In the genomic region with DNA sequence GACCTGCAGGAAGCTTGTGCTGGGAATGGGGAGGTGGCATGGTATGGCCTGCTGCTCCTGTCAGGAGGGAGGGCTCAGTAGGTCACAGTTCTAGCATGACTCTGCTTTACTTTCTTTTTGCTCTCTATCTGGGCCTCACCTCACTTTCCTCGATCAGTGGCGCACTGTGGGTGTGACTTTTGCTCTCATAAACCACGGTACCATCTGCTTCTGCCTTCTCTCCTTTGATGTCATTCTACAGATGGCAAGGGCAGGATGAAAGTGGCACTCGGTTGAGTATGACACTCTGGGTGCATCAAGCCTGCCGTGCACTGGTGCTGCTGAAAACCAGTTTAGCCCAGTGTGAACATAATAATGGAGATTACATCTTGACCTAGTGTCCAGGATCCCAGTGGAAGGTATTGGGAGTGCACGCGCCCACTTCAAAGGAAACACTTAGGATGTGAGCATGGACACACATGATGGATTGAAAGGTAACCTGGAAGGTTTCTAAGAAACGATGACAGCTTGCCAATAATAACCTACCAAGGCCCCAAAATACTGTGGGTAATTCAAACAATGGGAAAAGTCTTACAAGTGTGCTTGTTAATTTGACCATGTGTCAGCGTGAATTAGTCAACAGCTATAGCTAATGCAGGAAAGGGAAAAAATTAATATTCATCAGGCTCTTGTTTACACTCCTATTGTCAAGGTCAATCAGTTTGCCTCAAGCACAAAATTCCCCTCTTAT, we compare ENCODE assay signal across 17 mouse cellular contexts.
DNase-seq lines count a peak whose midpoint lies in the region.
"Had no signal": no experiment of that assay in that cellular context is flagged by ENCODE, and none has a peak within 500 bp of the region (broad histone marks: within the 10 kb centered on the region; RNA-seq: fewer than 3 reads in every experiment).

No protein-coding gene starts in this region.

- peak; percentile 39 for DNase-seq in CD4-positive helper T cell, adult 2 months (ENCODE audit: low read depth, low spot score)
- DNase-seq in Muller cell, postnatal 12 days (ENCODE audit: inconsistent ontology term): peak; percentile 47
- peak; percentile 76 for DNase-seq in retina, postnatal 1 day
- DNase-seq in thymus, postnatal 14 days: peak; percentile 59
- no peak for DNase-seq in lung, postnatal 25 days (ENCODE audit: low spot score)
- DNase-seq in frontal cortex, postnatal 10 days (ENCODE audit: low spot score in 2 of 2): no peak
- DNase-seq in embryo, embryonic 11 days: no peak
- DNase-seq: adrenal gland, postnatal 25 days; B cell, adult 2 months; cerebellum, adult 18-20 months; gastrocnemius, postnatal 10 days; heart, postnatal 36 days; kidney, adult 8-10 months; liver; lung, adult 2 months; lung, postnatal 10 days; right cerebral cortex, postnatal 14 days had no signal

Comparison
In these comparisons a context has a peak if more than half of its experiments do, and no peak if none do; other contexts are left out.
1. DNase-seq: peak in CD4-positive helper T cell, adult 2 months (single experiment), Muller cell, postnatal 12 days (single experiment), retina, postnatal 1 day (single experiment) and thymus, postnatal 14 days (single experiment); none in lung, postnatal 25 days (single experiment), frontal cortex, postnatal 10 days (0 of 2) and embryo, embryonic 11 days (single experiment).